Mouse (Mus musculus) heart, adult 10 weeks (tissue): ENCODE results near the gene Rsph14. TPM values are rescaled to one million over a fixed set of nuclear protein-coding genes. Genes with fewer than 3 reads are reported as not detected.

Experiments
- polyA plus RNA-seq: library from polyadenylated mRNA; stranded (reverse); fragments of 350-450 nt; fragmentation: Illumina TruSeq; extraction: RNeasy Lipid Tissue Mini Kit (QIAGEN cat#74804); gene quantifications from one replicate; pipeline ENCODE4 v1.2.3, GENCODE M21; 2014; ENCODE audit warnings: low read depth, low replicate concordance

The Rsph14 gene
- not detected for polyA plus RNA-seq

GRCm38 (mm10) chr10:75032395-75032794, at the start of gene Rsph14:
TSS of gene Rsph14 (minus strand) at chr10:75032586.

GRCm38 (mm10) chr10:75060217-75060842, 27.9 kb upstream of the Rsph14 start, which contains the start of gene Bcr:
TSS of gene Bcr (plus strand) at chr10:75060592.

DNA sequence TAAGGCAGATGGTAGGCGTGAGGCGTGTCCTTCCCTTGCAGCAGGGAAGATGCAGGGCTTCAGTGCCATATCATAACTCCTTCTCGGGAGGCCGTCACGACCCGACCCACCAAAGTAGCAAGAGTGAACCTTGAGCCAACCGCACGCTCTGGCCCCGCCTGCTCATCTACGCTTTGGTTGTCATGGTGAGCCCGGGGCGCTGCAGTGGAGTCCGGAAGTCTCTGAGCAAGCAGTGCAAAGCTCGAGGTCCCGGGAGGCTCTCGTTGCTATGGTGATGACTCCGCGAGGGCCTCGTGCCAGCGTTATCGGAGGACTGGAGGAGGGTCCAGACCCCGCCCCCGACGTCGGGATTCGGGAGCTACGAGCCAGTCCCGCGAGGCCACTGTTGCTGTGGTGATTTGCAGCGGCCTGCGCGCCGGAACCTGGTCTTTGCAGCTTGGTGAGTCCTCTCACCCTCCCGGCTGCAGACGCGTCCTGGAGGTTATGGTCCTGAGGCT, 4.5 kb upstream of the Rsph14 start, which contains the start of gene Rab36:
TSS of gene Rab36 (plus strand) at position 176 of the 497 bp plus-strand sequence.

DNA sequence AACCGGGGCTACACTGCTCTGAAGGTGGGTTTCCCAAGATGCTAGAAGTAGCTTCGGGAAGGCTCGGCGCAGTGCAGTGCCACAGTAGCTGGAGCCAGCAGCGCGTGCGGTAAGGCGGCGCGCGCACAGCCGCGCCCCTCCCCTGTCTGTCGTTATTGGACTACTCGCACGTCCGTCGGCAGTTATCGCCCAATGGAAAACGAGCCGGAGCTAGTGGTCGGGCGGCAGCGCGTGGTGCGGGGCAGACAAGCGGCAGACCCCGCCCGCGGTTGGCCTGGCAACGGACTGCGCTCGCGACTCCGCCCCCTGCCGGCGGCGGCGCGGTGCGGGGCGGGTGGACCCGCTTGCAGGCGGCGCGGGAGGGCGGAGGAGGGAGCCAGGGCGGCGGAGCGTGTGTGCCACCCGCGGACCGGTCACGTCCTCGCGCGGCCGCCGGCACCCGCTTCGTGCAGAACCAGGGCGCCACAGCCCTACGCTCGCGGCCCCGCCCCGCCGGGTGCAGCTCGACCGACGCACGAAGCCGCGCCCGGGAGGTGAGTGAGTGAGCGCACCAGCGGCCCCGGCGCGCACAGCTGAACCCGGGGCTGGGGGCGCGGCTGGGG, 65.4 kb downstream of the Rsph14 start, which contains the start of gene Gnaz:
TSS of gene Gnaz (plus strand) at position 328 of the 602 bp plus-strand sequence.

Other genes starting within 250 kb of the Rsph14 start
- gene Gnaz, start 65.4 kb downstream of the Rsph14 start, polyA plus RNA-seq: 0.86 TPM
- 1.4 TPM for gene Rab36, start 4.5 kb upstream of the Rsph14 start, polyA plus RNA-seq
- 8.5 TPM for gene Bcr, start 28.0 kb upstream of the Rsph14 start, polyA plus RNA-seq
- 27.6 TPM for gene Specc1l, start 179.5 kb upstream of the Rsph14 start, polyA plus RNA-seq